Mouse (Mus musculus): ENCODE results near the gene Etnk1. TPM values are rescaled to one million over a fixed set of nuclear protein-coding genes. Genes with fewer than 3 reads are reported as not detected.

Etnk1 gene
- polyA plus RNA-seq, 1 experiment, result 38.3 TPM

DNA sequence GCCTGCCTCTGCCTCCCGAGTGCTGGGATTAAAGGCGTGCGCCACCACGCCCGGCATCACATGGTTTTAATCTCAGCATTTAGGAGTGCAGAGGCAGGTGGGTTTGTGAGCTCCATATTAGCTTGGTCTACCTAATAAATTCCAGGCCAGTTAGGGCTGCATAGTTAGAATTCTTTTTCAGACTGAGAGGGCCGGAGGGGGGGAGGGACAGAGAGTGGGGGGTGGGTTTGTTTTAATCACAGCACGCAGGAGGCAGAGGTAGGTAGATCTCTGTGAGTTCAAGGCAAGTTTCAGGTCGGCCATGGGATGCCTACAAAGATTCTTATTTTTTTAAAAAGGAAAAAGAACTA lies 2.1 kb upstream of the Etnk1 start:
- no peak overlapping the region for H3K27ac ChIP-seq (ENCODE audit: insufficient read depth, low read length)
- no peak for TF ChIP-seq CTCF (IDR thresholded peaks at IDR 0.05; ENCODE audit: extremely low read depth, insufficient read depth, insufficient read length, insufficient replicate concordance)
- WGBS, result 88% methylated on average over 8 of the region's 8 CpGs
- no peak overlapping the region for H3K4me3 ChIP-seq (ENCODE audit: extremely low read depth, insufficient read depth, insufficient read length)
- no peaks in the 10 kb centered on the region for H3K4me1 ChIP-seq (ENCODE audit: control insufficient read depth, insufficient read depth, insufficient read length)
- DNase-seq (ENCODE audit: low read depth in 1 of 2, low spot score in 2 of 2), result no peak
- H3K27me3 ChIP-seq (ENCODE audit: control insufficient read depth, insufficient read depth, low read length), result no peaks in the 10 kb centered on the region
- H3K36me3 ChIP-seq (ENCODE audit: control insufficient read depth, insufficient read depth, low read length), result peaks cover 4% of the 10 kb centered on the region

DNA sequence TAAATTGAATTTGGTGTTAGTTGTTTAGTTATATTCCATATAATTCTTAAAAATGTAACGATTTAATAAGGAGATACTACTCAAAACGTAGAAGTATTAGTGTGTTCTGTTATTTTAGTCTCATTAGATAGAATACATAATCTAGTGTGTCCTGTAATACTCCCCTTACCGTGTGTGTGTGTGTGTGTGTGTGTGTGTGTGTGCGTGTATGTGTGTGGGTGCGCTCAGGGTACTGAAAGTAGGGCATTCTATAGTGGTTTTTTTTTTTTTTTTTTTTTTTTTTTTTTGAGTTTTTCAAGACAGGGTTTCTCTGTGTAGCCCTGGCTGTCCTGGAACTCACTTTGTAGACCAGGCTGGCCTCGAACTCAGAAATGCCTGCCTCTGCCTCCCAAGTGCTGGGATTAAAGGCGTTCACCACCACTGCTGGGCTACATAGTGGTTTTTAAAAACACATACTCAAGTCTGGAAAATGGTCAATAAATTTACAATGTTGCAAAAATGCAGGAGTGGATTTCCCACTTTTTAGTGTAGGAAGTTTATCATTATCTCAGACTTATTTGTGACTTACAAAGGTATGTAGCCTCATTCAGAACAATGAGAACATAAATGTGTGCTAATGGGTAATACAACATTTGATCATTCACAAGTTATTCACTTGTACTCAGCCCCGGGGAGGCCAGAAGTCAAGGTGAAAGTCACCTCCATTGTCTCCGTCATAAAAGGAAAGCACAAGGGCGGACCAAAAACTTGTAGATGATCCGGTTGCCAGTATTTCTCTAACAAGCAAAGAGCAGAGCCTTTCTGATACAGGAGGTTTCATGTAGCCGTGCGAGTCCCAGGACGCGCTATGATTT lies 1.4 kb upstream of the Etnk1 start:
- TF ChIP-seq CTCF (IDR thresholded peaks at IDR 0.05; ENCODE audit: extremely low read depth, insufficient read depth, insufficient read length, insufficient replicate concordance) (no peak), POLR2A (IDR thresholded peaks at IDR 0.05; ENCODE audit: low read depth, low read length) (no peak)
- Histone ChIP-seq H3K36me3 (ENCODE audit: control insufficient read depth, insufficient read depth, low read length) (peaks cover 4% of the 10 kb centered on the region), H3K4me3 (ENCODE audit: extremely low read depth, insufficient read depth, insufficient read length) (peak overlapping the region; percentile 87; the same call in 1 of the 2 replicates), H3K27ac (ENCODE audit: insufficient read depth, low read length) (peak overlapping the region; percentile 90; the same call in 1 of the 2 replicates), H3K4me1 (ENCODE audit: control insufficient read depth, insufficient read depth, insufficient read length) (no peaks in the 10 kb centered on the region), H3K27me3 (ENCODE audit: control insufficient read depth, insufficient read depth, low read length) (no peaks in the 10 kb centered on the region)
- WGBS, result 48% methylated on average over 15 of the region's 15 CpGs
- no peak for DNase-seq (ENCODE audit: low read depth in 1 of 2, low spot score in 2 of 2)

DNA sequence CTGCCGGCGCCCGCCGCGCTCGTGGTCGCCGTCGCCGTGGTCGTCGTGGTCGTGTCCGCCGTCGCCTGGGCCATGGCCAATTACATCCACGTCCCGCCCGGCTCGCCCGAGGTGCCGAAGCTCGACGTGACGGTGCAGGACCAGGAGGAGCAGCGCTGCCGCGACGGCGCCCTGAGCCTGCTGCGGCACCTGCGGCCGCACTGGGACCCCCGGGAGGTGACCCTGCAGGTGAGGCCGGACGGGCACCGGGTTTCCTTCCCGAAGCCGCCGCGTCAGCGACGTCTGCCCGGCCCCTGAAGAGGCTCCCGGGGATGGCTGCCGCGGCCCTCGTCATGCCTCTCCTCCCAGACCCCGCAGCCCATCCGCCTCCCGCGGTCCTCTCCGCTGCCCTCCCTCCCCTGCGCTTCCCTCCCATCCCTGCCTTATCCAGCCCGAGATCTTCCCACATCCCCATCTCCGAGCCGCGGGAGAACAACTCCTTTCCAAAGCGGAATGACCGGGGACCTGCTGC lies 443 bp downstream of the Etnk1 start:
- DNase-seq (ENCODE audit: low read depth in 1 of 2, low spot score in 2 of 2), result no peak
- WGBS, result 1% methylated on average over 59 of the region's 60 CpGs
- TF ChIP-seq POLR2A (IDR thresholded peaks at IDR 0.05; ENCODE audit: low read depth, low read length) (no peak), CTCF (IDR thresholded peaks at IDR 0.05; ENCODE audit: extremely low read depth, insufficient read depth, insufficient read length, insufficient replicate concordance) (no peak)
- Histone ChIP-seq H3K36me3 (ENCODE audit: control insufficient read depth, insufficient read depth, low read length) (peaks cover 8% of the 10 kb centered on the region), H3K27me3 (ENCODE audit: control insufficient read depth, insufficient read depth, low read length) (no peaks in the 10 kb centered on the region), H3K4me3 (ENCODE audit: extremely low read depth, insufficient read depth, insufficient read length) (peak overlapping the region; percentile 87), H3K4me1 (ENCODE audit: control insufficient read depth, insufficient read depth, insufficient read length) (peaks cover 10% of the 10 kb centered on the region), H3K27ac (ENCODE audit: insufficient read depth, low read length) (peak overlapping the region; percentile 98)

DNA sequence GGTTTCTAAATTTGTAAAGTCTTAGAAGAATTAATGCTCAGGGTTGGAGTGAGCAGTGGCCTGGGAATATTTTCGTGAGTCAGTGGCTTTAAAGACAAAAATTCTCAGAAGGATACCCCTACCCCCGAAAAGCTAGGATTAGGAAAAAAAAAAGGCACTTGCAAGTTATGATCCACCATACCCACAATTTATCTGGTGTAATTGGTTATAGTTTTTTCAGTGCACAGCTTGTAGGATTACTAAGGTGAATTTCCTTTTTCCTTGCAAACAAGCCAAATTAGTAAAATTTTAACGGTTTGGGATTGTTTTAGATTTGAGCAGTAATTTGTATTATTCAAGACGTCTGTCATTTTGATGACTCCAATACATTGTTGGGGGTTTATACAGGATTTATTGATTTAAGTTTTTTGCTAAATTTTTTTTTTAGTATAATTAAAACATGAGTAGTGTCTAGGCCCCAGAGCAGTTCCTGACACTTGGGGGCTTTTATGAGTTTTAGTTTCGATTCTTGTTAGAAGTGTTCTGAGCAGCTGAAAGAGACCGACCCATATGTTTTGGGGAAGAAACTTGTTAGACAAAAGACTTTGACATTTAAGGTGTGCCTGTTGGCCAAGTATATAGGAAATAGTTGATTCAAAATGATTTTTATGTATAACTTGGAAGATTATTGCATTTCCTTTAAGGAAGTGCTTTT lies 1.1 kb downstream of the Etnk1 start:
- no peaks in the 10 kb centered on the region for H3K27me3 ChIP-seq (ENCODE audit: control insufficient read depth, insufficient read depth, low read length)
- peak overlapping the region; percentile 87 for H3K4me3 ChIP-seq (ENCODE audit: extremely low read depth, insufficient read depth, insufficient read length)
- TF ChIP-seq POLR2A (IDR thresholded peaks at IDR 0.05; ENCODE audit: low read depth, low read length) (no peak), CTCF (IDR thresholded peaks at IDR 0.05; ENCODE audit: extremely low read depth, insufficient read depth, insufficient read length, insufficient replicate concordance) (no peak)
- H3K36me3 ChIP-seq (ENCODE audit: control insufficient read depth, insufficient read depth, low read length), result peaks cover 12% of the 10 kb centered on the region
- DNase-seq (ENCODE audit: low read depth in 1 of 2, low spot score in 2 of 2), result no peak
- under 1% methylated on average over 6 of the region's 6 CpGs for WGBS
- H3K27ac ChIP-seq (ENCODE audit: insufficient read depth, low read length), result peak overlapping the region; percentile 98
- peaks cover 10% of the 10 kb centered on the region for H3K4me1 ChIP-seq (ENCODE audit: control insufficient read depth, insufficient read depth, insufficient read length)

DNA sequence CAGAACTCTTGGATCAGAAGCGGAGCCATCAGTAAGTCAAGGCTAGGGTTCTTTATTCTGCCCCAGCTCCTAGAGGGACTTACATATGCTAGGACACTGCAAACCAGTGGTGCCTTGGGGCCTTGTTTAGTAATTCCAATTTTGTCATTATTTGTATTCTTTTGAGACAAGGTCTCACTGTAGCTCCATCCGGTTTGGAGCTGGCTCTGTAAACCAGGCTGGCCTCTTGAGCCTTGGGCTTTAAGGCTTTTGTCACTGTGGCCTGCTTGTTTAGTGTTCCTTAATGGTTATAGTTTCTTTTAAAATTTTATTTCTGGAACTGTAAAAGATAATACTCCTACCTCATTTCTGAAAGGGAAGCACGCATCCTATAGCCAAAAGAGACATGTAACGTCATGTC lies 2.4 kb downstream of the Etnk1 start:
- no peak overlapping the region for H3K4me3 ChIP-seq (ENCODE audit: extremely low read depth, insufficient read depth, insufficient read length)
- 62% methylated on average over 4 of the region's 4 CpGs for whole genome bisulfite sequencing
- no peaks in the 10 kb centered on the region for H3K27me3 ChIP-seq (ENCODE audit: control insufficient read depth, insufficient read depth, low read length)
- TF ChIP-seq CTCF (IDR thresholded peaks at IDR 0.05; ENCODE audit: extremely low read depth, insufficient read depth, insufficient read length, insufficient replicate concordance) (no peak), POLR2A (IDR thresholded peaks at IDR 0.05; ENCODE audit: low read depth, low read length) (no peak)
- peak overlapping the region; percentile 45; the same call in 1 of the 2 replicates for H3K27ac ChIP-seq (ENCODE audit: insufficient read depth, low read length)
- H3K4me1 ChIP-seq (ENCODE audit: control insufficient read depth, insufficient read depth, insufficient read length), result peaks cover 10% of the 10 kb centered on the region
- peaks cover 13% of the 10 kb centered on the region for H3K36me3 ChIP-seq (ENCODE audit: control insufficient read depth, insufficient read depth, low read length)
- DNase-seq (ENCODE audit: low read depth in 1 of 2, low spot score in 2 of 2), result no peak

DNA sequence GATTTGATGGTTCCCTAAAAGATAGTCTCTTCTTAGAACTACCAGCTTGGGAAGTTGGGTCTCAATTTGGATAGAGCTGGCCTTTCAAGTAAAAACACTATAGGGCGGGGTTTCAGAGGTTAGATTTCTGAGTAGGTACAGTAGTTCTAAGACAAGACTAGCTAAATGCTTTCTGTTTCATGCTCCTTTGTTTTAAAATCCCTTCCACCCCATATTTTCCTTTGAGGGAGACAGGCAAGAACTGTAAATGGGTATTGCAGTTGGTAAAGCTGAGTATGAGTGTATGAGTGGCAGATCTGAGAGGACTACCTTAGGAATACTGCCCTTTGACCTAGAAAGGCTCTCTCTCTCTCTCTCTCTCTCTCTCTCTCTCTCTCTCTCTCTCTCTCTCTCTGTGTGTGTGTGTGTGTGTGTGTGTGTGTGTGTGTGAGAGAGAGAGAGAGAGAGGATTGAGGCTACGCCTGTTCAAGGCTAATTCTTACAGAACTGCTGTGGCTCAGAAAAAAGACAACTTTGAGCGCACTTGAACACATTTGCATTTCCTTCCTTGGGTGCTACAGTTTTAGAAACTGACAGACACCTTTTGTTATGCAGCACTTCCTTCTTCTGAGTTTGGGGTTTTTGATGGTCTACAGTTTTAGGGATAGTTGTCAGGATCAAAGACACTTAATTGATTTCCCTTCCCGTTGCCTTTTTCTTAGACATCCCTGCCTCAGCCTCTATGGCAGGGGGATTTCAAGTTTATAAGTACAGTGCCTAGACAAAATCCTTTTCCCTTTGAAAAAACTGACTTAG lies 3.3 kb downstream of the Etnk1 start:
- WGBS, result 26% methylated on average over 4 of the region's 4 CpGs

More for the DNA sequence above, 3.3 kb downstream of the Etnk1 start:
- Histone ChIP-seq H3K4me1 (ENCODE audit: control insufficient read depth, insufficient read depth, insufficient read length) (peaks cover 15% of the 10 kb centered on the region), H3K36me3 (ENCODE audit: control insufficient read depth, insufficient read depth, low read length) (peaks cover 13% of the 10 kb centered on the region), H3K27me3 (ENCODE audit: control insufficient read depth, insufficient read depth, low read length) (no peaks in the 10 kb centered on the region), H3K27ac (ENCODE audit: insufficient read depth, low read length) (peak overlapping the region; percentile 88; the same call in 1 of the 2 replicates), H3K4me3 (ENCODE audit: extremely low read depth, insufficient read depth, insufficient read length) (no peak overlapping the region)
- DNase-seq (ENCODE audit: low read depth in 1 of 2, low spot score in 2 of 2), result peak in 1 of 2 experiments; percentile 29
- no peak for TF ChIP-seq POLR2A (IDR thresholded peaks at IDR 0.05; ENCODE audit: low read depth, low read length)
- no peak for TF ChIP-seq CTCF (IDR thresholded peaks at IDR 0.05; ENCODE audit: extremely low read depth, insufficient read depth, insufficient read length, insufficient replicate concordance)
